Mouse (Mus musculus) kidney, adult 2 months (tissue): ENCODE data around the gene Gm11444. TPM values are rescaled to one million over a fixed set of nuclear protein-coding genes. Genes with fewer than 3 reads are reported as not detected.
A peak's percentile ranks its signal among the peaks of the same experiment; 100 is the strongest.

Source experiments
- DNase-seq: peaks from one replicate; pipeline ENCODE4 v3.0.0; 2021
- H3K27ac ChIP-seq: fragments of 200-500 bp; 2 replicates; pipeline ENCODE4 v1.5.1; 2012; ENCODE audit warnings: low read depth, low read length, control low read depth, inconsistent platforms; ENCODE audit not compliant: insufficient read depth
- H3K27me3 ChIP-seq: fragments of 200-500 bp; replicated peaks from 2 replicates; pipeline ENCODE4 v1.6.1; 2012; ENCODE audit warnings: mild to moderate bottlenecking, moderate library complexity, low read length, inconsistent platforms; ENCODE audit not compliant: control insufficient read depth, insufficient read depth
- H3K36me3 ChIP-seq: fragments of 200-500 bp; 2 replicates; pipeline ENCODE4 v1.6.1; 2012; ENCODE audit warnings: mild to moderate bottlenecking, moderate library complexity, low read length, inconsistent platforms; ENCODE audit not compliant: control insufficient read depth, insufficient read depth
- H3K4me1 ChIP-seq: fragments of 200-500 bp; 2 replicates; pipeline ENCODE4 v1.6.1; 2011; ENCODE audit warnings: low read length; ENCODE audit not compliant: control insufficient read depth, insufficient read depth
- H3K4me3 ChIP-seq: fragments of 200-500 bp; 2 replicates; pipeline ENCODE4 v1.5.1; 2011; ENCODE audit warnings: mild to moderate bottlenecking, low read depth, low read length, control low read depth; ENCODE audit not compliant: insufficient read depth
- CTCF ChIP-seq: fragments of 200-500 bp; conservative IDR thresholded peaks from 2 replicates; pipeline ENCODE4 v1.5.1; 2011; ENCODE audit warnings: low read depth, mild to moderate bottlenecking, control low read depth, low read length, moderate library complexity, mixed read lengths; ENCODE audit not compliant: insufficient read depth, insufficient read length
- POLR2A ChIP-seq: fragments of 200-500 bp; IDR thresholded peaks from one replicate; pipeline ENCODE4 v1.6.1; 2011; ENCODE audit warnings: low read depth, low read length, control low read depth
- WGBS: fragments of 180-500 bp; shearing (Covaris S2); methylation state at CpG from one replicate; pipeline ENCODE4 v1.1.7; 2018; 5-methylcytosine and 5-hydroxymethylcytosine counted together
- polyA plus RNA-seq: library from polyadenylated mRNA; depleted of rRNA; stranded (reverse); fragments of >200 nt; gene quantifications from 2 replicates; pipeline ENCODE4 v1.2.3, GENCODE M21; 2012

Gm11444 gene
- polyA plus RNA-seq, 1 experiment, result not detected

DNA sequence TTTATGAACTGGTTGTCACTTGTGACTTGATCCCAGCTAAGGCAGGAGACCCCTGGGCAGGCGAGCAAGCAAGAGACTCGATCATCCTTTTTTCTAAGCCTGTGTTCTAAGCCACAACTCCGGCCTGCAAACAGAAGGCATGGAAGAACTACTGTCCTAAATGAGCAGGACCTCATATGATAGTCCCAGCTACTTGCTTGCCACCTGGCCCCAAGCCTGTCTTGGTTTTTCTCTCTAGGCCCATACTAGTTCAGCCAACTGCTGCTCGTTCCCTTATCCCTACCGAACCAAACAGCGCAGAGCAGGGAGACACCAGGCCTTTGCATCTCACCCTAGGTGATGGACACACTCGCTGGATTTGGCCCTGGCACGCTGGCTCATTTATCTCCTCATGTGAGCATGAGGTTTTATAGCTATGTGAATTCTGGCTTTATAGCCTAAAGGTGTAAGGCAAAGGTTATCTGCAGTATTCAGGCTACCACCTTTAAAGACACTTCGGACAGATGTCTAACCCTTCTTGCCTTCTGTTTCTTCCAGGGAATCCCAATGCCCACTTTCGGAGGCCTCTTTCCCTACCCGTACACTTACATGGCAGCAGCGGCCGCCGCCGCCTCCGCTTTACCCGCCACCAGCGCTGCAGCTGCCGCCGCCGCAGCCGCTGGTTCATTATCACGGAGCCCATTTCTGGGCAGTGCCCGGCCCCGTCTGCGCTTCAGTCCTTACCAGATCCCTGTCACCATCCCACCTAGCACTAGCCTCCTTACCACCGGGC lies 9.9 kb downstream of the Gm11444 start:
- peak overlapping the region; percentile 88 for H3K27ac ChIP-seq
- peak; percentile 26 for DNase-seq
- WGBS, result 40% methylated on average over 27 of the region's 27 CpGs
- no peaks in the 10 kb centered on the region for H3K27me3 ChIP-seq
- TF ChIP-seq POLR2A (no peak), CTCF (no peak)
- H3K36me3 ChIP-seq, result peaks cover 4% of the 10 kb centered on the region; the same call in 1 of the 2 replicates
- peak overlapping the region; percentile 37 for H3K4me3 ChIP-seq
- H3K4me1 ChIP-seq, result peaks cover 11% of the 10 kb centered on the region; the same call in 1 of the 2 replicates

DNA sequence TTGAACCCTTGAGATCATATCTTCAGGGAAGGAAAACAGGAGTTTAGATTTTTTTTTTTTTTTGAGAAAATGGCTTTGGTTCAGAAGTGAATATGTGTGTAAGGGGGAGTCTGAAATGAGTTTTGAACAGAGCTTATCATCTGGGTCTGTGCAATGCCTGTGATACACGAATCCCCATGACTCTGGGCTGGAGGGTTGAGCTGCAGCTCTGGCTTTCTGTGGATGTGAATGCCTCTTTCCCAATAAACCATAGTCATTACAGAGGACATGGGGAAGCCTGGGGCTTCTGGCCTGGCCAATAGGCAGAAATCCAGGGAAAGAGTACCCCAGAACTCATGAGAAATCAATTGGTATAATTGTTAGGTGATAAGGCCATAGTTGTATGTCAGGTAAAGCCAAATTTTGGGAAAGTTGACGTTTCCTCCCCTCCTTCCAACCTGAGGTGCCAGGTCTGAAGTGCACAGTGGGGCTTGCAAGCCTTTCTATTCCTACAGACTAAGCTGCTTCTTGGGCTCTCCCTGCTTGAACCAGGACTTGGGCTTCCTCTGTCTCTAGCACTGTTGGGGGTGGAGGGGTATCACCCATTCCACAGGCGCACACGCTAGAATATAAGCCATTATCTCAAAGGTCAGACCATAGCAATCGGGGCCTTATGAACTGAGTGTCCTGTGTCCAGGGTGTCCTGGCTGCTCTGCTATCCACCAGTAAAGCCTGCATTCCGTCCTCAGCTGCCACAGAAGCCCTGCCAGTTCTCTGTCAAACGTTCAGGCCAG lies 10.7 kb downstream of the Gm11444 start:
- peak overlapping the region; percentile 88 for H3K27ac ChIP-seq
- peak; percentile 31 for DNase-seq
- 44% methylated on average over 7 of the region's 7 CpGs for WGBS
- H3K4me1 ChIP-seq, result peaks cover 7% of the 10 kb centered on the region; the same call in 1 of the 2 replicates
- H3K27me3 ChIP-seq, result no peaks in the 10 kb centered on the region
- peaks cover 4% of the 10 kb centered on the region; the same call in 1 of the 2 replicates for H3K36me3 ChIP-seq
- no peak for TF ChIP-seq CTCF
- no peak for TF ChIP-seq POLR2A
- H3K4me3 ChIP-seq, result peak overlapping the region; percentile 37

DNA sequence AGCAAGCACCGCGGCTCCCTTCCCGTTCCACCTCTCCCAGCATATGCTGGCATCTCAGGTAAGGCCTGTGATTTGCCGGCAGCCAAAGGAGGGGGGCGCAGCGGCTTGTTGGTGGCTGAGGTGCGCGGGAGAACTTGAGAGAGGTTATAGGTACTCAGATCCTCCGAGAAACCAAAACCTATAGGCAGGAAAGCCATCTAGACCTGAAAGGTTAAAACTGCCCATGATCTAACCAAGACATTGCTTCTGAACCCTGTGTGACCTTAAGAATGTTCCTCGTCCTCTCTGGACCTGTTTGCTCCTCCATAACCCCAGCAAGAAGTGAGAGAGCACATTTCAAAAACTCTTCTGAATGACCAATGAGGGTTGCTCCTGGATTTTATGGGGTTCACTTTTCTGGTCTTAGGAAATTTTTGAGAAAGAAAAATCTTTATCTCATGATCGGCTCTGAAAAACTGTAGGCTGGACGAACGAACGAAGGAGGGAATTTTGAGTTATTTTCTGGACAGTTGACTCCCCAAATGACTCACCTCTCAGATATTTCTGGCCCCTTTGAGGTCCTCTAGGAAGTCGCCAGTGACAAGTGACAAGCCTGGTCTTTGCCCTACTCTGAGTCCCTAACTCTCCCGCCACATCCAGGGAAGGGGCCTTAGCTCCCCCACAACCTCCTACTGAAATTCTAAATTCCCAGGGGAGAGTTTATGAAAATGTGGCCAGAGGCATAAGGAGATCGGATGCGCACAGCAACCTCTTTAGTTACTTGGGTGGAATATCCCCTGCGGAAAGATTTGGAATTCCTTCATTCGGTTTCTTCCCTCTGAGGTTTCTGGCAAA lies 11.5 kb downstream of the Gm11444 start:
- peaks cover 4% of the 10 kb centered on the region; the same call in 1 of the 2 replicates for H3K36me3 ChIP-seq
- H3K27me3 ChIP-seq, result no peaks in the 10 kb centered on the region
- 42% methylated on average over 20 of the region's 20 CpGs for WGBS
- DNase-seq, result peak; percentile 37
- TF ChIP-seq CTCF (no peak), POLR2A (no peak)
- peak overlapping the region; percentile 88 for H3K27ac ChIP-seq
- H3K4me3 ChIP-seq, result peak overlapping the region; percentile 59
- H3K4me1 ChIP-seq, result peaks cover 7% of the 10 kb centered on the region; the same call in 1 of the 2 replicates

DNA sequence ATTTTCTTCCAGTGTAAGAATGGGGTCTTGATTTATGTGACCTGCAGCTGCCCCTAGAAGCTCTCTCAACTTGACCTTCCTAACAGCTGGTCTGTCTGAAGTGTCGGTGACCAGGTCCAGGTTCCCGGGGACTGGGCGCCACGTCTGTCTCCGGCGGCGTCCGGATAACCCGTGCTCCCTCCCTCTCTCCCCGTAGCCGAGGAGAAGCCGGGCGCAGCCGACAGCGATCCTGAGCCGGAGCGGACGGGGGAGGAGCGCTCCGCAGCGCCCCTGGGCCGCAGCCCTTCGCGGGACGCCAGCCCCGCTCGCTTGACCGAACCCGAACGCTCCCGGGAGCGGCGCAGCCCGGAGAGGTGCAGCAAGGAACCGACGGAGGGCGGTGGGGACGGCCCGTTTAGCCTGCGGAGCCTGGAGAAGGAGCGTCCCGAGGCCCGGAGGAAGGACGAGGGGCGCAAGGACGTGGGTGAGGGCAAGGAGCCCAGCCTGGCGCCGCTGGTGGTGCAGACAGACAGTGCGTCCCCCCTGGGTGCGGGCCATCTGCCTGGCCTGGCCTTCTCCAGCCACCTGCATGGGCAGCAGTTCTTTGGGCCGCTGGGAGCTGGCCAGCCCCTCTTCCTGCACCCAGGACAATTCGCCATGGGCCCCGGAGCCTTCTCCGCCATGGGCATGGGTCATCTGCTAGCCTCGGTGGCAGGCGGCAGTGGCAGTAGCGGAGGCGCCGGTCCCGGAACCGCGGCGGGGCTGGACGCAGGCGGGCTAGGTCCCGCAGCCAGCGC lies 12.3 kb downstream of the Gm11444 start:
- Histone ChIP-seq H3K27me3 (no peaks in the 10 kb centered on the region), H3K27ac (peak overlapping the region; percentile 88)
- peak; percentile 33 for DNase-seq

DNA sequence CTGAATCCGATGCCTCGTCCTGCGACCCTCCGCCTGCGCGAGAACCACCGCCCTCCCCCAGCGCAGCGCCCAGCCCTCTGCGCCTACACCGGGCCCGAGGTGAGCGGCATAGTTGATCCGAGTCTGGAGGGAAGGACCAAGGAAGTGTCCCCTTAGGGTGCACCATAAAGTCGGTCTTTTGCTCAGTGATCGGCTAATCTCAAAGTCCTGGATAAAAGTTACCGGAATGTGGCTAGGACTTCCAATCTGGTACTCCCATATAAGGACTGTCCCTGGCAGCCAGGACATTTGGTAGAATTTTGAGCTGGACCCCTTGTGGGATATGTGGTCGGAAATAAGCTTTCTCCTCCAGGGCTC lies 12.9 kb downstream of the Gm11444 start:
- H3K4me1 ChIP-seq, result no peaks in the 10 kb centered on the region
- H3K4me3 ChIP-seq, result peak overlapping the region; percentile 59
- H3K27ac ChIP-seq, result peak overlapping the region; percentile 88
- H3K27me3 ChIP-seq, result no peaks in the 10 kb centered on the region
- DNase-seq, result no peak
- TF ChIP-seq CTCF, result no peak
- TF ChIP-seq POLR2A, result no peak
- peaks cover 4% of the 10 kb centered on the region; the same call in 1 of the 2 replicates for H3K36me3 ChIP-seq
- WGBS, result 15% methylated on average over 18 of the region's 18 CpGs

More for the DNA sequence above, 12.3 kb downstream of the Gm11444 start:
- WGBS, result 23% methylated on average over 66 of the region's 67 CpGs
- Histone ChIP-seq H3K4me3 (peak overlapping the region; percentile 59), H3K36me3 (peaks cover 4% of the 10 kb centered on the region; the same call in 1 of the 2 replicates), H3K4me1 (peaks cover 4% of the 10 kb centered on the region; the same call in 1 of the 2 replicates)
- TF ChIP-seq POLR2A (no peak), CTCF (no peak)

DNA sequence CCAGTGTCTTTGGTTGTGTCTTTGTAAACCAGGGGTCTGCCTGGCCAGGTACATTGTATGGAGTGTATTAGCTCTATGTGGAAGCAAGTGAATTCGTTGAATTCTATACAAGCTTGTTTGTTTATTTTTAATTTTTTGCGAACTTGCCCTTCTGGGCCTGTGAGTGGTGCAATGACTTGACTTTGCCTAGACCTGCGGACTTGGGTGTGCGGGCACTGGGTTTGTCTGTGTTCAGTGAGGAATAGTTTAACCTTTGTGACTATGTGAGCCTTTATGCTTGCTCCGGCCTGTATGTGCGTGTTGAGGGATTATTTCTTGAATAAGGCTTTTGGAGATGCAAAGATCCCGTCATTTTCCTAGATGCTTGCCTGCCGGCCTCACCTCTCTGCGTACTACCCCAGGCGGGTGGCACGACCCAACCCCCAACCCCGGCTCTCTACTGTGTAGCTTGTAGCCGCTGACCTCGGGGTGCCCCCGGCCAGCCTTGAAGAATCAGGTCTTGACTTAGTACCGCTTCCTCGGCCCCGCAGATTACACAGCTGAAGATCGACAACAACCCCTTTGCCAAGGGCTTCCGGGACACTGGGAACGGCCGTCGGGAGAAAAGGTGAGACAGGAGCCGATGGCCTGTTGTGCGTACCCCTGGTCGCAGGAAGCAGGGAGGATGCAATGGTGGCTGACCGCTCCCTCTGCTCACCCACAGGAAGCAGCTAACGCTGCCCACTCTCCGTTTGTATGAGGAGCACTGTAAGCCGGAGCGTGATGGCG lies 13.4 kb downstream of the Gm11444 start:
- peak; percentile 42 for DNase-seq
- no peaks in the 10 kb centered on the region for H3K27me3 ChIP-seq
- peaks cover 4% of the 10 kb centered on the region; the same call in 1 of the 2 replicates for H3K36me3 ChIP-seq
- peak overlapping the region; percentile 59 for H3K4me3 ChIP-seq
- 30% methylated on average over 32 of the region's 32 CpGs for WGBS
- peak overlapping the region; percentile 88 for H3K27ac ChIP-seq
- TF ChIP-seq CTCF, result no peak
- no peak for TF ChIP-seq POLR2A
- H3K4me1 ChIP-seq, result no peaks in the 10 kb centered on the region
